Mouse (Mus musculus) kidney, adult 9 months (tissue): ENCODE results near the gene Zfp512.
"Not testable (repeated sequence)": the region's sequence is repeated elsewhere in the genome, so short reads cannot be mapped to it uniquely, and the experiment has no call there.

Experiments used
- DNase-seq: peaks from one replicate; pipeline ENCODE4 v3.0.0; 2022

The Zfp512 gene

DNA sequence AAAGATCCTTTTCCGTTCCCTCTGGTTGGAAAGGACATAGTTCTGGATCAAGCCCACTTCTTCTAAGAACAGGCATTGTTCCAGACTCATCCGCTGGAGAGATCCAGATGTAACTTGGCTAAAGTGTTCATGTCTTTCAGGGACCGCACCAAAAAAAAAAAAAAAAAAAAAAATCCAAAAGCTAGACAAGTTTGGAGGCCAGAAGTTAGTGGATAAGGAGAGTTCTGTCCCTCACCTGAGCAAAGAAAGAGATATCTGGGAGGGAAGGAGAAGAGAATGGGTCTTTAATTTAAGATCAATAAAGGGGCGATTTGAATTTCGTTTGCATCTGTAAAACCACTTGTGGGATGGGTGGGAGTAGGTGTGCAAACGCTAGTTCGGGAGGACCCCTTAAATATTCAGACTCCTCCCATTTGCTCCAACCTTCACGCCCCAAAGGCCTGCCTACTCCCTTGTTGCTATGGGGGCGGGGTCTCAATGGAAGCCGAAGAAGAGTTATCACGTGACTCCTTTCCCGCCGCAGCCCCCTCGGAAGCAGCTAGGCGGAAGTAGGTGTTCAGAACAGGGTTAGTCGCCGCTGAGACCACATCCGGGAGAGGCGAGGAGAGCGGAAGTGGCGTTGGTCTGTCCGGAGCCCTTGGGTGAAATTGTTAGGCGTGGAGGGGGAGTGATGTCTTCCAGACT is at the start of gene Zfp512:
TSS of gene Zfp512 (plus strand) at position 554 of the 684 bp plus-strand sequence.
- DNase-seq = peak; percentile 97

- not testable (repeated sequence) for DNase-seq
These were observed 17.5 kb upstream of the Zfp512 start for GRCm38 (mm10) chr5:31434727-31435126.

DNA sequence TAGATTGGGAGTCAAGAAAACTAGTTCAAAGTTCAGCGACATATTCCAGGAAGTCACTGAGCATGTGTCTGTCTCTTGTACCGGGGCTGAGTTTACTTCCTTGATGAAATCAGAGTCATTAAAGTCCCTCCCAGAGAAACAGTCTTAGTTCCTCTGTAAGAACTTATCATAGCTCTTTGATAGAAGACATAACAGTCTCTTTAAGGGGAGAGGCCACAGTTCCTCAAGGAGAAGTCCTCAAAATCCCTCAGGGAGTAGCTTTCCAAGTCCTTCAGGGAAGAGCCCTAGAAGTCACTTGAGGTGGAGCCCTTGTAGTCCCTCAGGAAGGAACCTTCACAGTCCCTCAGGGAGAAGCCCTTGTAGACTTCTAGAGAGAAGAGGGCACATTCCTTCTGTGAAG is 895 bp upstream of the Zfp512 start:
- peak; percentile 12 for DNase-seq

DNA sequence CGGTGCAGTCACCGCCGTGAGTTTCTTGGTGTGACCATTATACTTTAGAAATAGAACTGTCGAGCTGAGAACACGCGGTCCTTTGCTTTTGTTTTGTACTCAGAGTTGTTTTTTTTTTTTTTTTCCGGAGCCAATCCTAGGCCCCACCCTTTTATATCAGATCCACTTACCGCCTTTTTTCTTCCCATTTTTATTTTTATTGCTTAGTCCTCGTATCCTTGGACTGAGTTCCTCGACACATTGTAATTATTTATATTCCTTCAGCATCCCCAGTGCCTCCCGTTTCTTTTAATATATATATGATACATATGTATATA is 289 bp downstream of the Zfp512 start:
- no peak for DNase-seq

GRCm38 (mm10) chr5:31452886-31453410 is 717 bp downstream of the Zfp512 start:
- DNase-seq = peak; percentile 11

GRCm38 (mm10) chr5:31467798-31468197 is 15.6 kb downstream of the Zfp512 start:
- no peak for DNase-seq

DNA sequence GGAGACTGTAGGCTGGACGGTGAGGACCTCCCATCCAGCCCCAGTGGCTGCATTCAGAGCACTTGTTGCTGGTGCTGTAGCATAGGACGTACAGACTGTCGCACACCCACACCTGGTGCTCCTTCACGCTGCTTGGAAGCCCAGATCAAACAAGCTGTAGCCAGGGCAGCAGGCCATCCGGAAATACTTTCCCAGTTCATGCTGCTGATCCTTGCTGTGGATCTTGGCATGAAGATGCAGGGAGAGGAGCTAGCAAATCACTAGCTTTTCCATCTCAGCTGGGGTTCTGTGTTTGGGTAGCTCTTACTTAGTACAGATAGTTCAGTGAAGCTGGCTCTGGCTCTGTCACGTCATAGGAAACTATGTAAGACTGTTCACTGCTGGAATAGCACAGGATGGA is 17.5 kb downstream of the Zfp512 start:
- DNase-seq = no peak

DNA sequence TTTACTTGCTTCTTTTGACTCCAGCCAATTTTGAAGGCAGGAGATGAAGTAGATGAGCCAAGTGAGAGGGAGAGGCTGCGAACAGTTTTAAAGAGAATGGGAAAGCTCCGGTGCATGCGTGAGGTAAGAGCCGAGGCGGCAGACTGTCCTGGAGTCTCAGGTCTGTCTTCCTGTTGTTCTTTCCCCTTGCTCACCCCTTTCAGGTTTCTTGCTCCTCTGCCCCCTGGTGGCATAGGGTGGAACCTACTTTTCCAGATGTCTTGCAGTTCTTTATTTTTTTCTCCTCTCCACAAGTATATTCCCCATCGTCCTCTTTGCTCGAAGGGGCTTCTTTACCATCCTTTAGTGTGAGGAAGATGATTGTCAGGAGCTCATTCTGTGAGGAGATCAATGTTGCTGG is 18.1 kb downstream of the Zfp512 start:
- peak; percentile 63 for DNase-seq

- DNase-seq = no peak
These were observed 28.3 kb downstream of the Zfp512 start for GRCm38 (mm10) chr5:31480536-31480935.

GRCm38 (mm10) chr5:31485440-31485839 is 33.2 kb downstream of the Zfp512 start, which contains the start of gene 4930548H24Rik:
4930548H24Rik (plus strand) TSS chr5:31485740.
- no peak for DNase-seq

DNA sequence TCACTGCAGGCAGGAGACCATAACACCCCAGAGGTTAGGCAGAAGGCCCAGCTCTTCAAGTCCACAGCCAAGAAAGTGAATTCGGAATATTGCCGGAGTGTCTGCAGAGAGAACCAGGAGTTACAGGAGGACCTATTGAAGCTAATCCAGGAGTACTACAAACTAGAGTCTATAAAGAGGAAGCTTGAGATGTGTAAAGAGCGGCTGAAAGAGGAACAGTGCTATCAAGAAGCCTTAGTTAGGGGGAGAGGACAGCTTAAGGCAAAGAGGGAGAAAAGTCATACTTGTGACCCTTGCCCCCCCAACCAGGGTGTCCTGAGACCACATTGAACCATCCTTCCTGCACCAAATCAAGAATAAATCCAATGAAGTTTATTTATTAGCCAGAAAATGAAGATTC is 35.7 kb downstream of the Zfp512 start:
- no peak for DNase-seq

- DNase-seq = no peak
These were observed 37.0 kb downstream of the Zfp512 start for GRCm38 (mm10) chr5:31489116-31489769.

DNA sequence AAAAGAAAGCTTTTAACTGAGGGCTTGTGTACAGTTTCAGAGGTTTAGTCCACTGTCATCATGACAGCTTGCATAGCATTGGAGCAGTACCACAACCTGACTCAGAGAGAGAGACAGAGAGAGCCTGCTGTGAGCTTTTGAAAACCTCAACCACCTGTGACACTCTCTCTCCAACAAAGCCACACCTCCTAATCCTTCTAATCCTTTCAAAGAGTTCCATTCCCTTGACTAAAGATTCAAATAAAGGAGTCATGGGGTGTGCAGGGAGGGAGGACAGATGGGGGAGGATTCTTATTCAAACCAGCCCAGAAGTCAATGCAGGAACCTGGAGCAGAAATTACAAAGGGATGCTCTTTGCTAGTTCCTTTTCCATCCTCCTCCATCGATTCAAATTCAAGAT is 39.8 kb downstream of the Zfp512 start:
- no peak for DNase-seq

DNA sequence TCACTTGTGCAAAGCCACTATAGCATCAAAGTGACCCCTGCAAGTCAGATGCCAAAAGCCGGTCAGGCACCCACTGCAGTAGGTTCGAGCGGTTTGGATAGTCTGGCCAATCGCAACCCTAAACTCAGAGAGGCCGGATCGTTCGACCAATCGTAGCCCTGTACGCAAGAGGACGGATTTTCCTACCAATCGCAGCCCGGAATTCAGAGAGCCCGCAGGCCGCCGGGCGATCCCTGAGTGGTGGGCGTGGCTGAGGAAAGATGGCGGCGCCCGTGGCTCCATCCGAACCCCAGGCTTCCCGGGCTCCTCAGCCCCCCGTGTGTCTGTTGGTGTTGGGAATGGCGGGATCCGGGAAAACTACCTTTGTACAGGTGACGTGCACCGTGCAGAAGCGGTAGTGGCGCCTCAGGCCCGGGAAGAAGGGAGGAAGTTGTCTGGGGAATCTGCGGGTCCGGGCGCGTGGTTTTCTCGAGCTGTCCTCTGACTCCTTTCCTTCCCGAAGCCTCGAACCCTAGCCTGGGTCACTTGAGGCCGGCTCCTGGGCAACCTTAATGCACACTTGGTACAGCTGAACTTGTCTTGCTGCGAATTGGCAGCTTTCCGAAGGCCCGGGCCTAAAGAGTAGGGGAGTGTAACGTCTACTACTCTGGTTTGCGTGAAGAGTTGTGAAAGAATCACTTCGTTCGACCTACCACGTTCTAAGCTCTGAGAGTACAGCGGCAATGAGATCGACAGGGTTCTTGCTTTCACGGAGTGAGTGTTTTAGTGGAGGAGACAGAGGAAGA is 42.5 kb downstream of the Zfp512 start, which contains the start of gene Gpn1:
TSS of gene Gpn1 (plus strand) at position 229 of the 785 bp plus-strand sequence.
- DNase-seq = peak; percentile 94

DNA sequence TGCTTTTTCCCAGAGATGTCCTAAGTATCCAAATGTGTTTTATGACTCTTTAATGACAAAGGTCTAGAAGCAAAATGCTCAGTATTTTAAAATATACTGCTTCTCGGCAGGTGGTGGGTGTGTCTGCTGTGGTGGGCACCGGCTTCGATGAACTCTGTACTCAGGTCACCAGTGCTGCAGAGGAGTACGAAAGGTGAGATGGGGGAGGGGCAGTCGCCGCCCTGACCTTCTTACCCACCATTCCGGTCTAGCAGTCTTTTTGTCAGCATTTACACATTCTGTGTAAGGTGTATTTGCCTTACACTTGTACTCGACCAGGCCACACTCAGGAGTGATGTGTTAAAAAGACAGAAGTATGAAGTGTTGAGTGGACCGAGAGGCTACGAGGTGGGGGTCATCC is 52.6 kb downstream of the Zfp512 start:
- DNase-seq = no peak

DNA sequence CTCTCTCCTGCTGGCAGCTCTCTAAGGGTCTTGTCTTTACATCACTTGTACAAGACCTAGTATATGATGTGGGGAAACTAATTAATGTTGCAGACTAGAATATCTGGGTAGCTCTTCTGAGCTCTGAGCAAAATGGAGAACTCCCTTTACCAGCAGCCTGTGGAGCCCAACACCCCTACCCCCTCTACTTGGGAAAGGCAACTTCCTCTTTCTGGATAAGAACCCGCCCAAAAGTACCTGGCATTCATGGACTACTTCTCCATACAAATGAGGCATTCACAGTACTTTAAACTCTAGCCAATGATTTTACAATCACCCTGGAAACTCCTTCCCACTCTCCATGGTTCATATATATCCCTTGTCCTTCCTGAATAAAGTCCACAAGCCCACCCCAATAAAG is 60.2 kb downstream of the Zfp512 start:
- no peak for DNase-seq

DNA sequence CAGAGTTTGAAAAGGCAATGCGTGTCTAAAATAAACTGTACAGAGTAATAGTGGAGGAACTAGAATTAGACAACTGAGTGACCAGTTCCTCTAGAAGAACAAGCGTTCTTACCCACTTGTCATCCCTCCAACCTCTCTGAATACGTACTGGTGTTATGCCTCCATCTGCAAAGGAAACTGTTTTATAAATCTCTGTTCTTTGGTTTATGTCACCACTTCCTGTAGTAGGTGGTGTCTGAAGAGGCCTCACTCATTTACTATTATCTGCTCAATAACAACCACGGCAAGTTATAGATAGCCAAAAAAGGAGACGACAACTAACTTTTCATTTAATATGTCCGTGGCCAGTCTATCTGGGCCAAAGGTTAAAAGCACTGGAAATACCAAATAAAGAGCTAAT is 68.3 kb downstream of the Zfp512 start:
- no peak for DNase-seq

DNA sequence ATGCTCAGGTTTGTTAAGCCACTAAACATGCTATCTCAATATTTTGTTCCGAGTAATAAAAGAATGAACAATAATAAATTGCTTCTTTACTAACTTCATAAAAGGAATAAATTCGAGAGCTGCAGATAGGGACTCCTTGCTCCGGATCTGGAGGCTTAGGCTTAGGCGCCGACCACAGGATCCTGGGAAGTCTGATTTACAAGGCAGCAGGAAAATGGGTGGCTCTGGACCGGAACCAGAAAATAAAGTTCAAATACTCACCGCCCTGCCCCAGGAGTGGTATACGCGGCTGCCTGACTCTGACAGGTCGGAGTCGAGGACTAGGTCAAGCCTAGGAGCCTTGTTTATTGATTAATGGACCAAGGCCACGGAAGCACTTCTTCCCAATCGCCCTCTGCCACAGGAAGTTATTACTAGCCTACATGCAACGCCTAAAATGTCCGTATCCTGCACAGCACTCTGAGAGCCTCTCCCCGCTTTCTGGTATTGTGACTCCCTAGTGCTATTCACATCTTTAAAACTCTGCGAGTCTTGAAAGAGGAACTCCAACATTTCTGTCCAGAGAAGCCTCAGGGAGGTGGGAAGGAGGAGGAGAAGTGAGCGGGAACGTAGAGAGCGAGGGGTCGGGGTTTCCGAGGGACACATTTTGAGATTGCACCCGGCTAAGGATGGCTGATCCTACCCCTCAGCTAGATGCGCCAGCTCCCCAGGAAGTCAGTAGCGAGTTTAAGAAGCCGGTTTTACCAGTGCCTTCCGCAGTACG is 74.3 kb downstream of the Zfp512 start, which contains the start of gene Slc4a1ap:
TSS of gene Slc4a1ap (plus strand) at position 642 of the 763 bp plus-strand sequence.
- peak; percentile 89 for DNase-seq

DNA sequence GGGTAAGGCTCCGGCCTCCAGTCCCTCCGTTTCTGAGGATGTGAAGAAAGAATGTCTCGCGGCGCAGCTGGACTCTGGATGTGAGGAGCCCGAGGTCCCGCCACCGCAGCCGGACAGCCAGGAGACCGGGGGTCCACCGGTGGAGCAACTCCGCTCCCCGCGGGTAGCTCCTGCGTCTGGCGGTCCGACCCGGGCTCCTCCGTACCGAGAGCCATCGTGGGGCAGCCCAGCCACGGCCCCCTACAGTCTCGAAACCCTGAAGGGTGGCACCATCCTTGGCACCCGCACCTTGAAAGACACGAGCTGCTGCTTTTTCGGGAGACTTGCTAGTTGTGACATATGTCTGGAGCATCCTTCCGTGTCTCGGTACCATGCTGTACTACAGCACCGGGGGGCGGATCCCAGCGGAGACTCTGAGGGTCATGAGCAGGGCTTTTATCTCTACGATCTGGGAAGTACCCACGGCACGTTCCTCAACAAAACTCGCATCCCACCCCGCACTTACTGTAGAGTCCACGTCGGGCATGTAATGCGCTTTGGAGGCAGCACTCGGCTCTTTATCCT is 75.0 kb downstream of the Zfp512 start:
- no peak for DNase-seq

- DNase-seq = not testable (repeated sequence)
These were observed 75.5 kb downstream of the Zfp512 start, which contains the start of gene Supt7l for GRCm38 (mm10) chr5:31527707-31528106. Supt7l (minus strand) TSS chr5:31527807.

- DNase-seq = no peak
These were observed 76.3 kb downstream of the Zfp512 start for GRCm38 (mm10) chr5:31528560-31528959.
